17 mouse cellular contexts compared by ENCODE assay signal in the genomic region with DNA sequence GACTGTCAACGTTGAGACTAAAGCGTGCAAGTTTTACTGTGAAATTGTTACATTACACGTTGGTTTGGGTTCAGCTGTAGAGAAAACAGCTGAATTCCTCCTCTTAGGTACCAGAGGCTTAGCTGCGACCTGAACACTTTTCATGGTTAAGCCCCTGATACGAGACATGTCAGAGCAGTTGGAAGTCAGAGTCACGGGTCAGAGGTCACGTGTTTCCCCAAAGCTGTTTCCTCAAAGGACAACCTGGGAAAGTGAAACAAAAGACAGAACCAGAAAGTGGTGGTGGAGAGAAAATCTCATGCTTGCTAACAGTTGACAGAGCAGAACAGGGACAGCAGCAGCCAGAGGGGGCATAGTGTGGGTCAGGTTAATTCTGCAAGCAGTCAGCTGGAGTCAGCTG.
"Had no signal": no experiment of that assay in that cellular context is flagged by ENCODE, and none has a peak within 500 bp of the region (broad histone marks: within the 10 kb centered on the region; RNA-seq: fewer than 3 reads in every experiment).

No protein-coding gene starts in this region.

- H3K9ac ChIP-seq: liver, embryonic 15.5 days; neural tube, embryonic 15.5 days had no signal

- DNase-seq: kidney, adult 8-10 months; kidney, postnatal 4 days; left cerebral cortex, postnatal 4 days; lung, adult 2 months; lung, postnatal 36 days; right cerebral cortex, adult 18-20 months; right cerebral cortex, postnatal 25 days; thymus, postnatal 36 days had no signal

- H3K4me2 ChIP-seq: liver, embryonic 11.5 days; liver, embryonic 15.5 days; midbrain, embryonic 11.5 days; neural tube, embryonic 15.5 days had no signal

- H3K27ac ChIP-seq: layer of hippocampus, adult 2 months; liver, embryonic 15.5 days; neural tube, embryonic 15.5 days had no signal

- H3K27me3 ChIP-seq: liver, embryonic 15.5 days; neural tube, embryonic 15.5 days had no signal

- H3K4me3 ChIP-seq: layer of hippocampus, adult 2 months; liver, embryonic 15.5 days; megakaryocyte, embryonic 14.5 days; neural tube, embryonic 15.5 days had no signal

- H3K9me3 ChIP-seq: liver, embryonic 15.5 days; neural tube, embryonic 15.5 days had no signal

- ATAC-seq: intestine, postnatal 0 days; lung, postnatal 0 days; midbrain, embryonic 16.5 days had no signal

- H3K36me3 ChIP-seq: liver, embryonic 15.5 days; neural tube, embryonic 15.5 days had no signal
